Mouse (Mus musculus): ENCODE measurements around the gene Tshr. TPM values are rescaled to one million over a fixed set of nuclear protein-coding genes. Genes with fewer than 3 reads are reported as not detected.

The Tshr gene
- polyA plus RNA-seq, 2 experiments: 0.34 to 0.62 TPM

DNA sequence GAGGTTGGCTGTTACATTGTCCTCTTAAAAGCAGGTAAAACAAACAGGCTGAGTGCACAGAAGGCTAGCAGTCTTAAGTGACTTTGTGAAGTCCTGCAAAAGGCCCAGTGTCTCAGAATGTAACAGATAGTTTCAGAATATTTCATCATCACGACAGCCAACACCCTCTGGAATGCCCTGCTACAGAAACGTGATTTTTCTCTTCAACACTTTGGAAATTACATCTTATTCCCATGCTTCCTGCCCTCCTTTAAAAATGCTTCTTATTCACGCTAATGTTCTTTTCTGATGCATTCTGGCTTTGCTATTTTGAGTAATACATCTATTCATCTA lies 111.8 kb downstream of the Tshr start:
- WGBS: 44% methylated on average over 3 of the region's 3 CpGs
- no peak for ATAC-seq (ENCODE audit: low FRiP score, low read depth)
- DNase-seq (ENCODE audit: low spot score): no peak
- TF ChIP-seq POLR2A (IDR thresholded peaks at IDR 0.05; ENCODE audit: borderline replicate concordance, extremely low read depth, insufficient read depth, insufficient read length): no peak
- Histone ChIP-seq H3K9me3 (ENCODE audit: control insufficient read depth, low read length) (no peaks in the 10 kb centered on the region), H3K9ac (ENCODE audit: low read depth, low read length, severe bottlenecking) (no peak overlapping the region), H3K27me3 (ENCODE audit: control insufficient read depth, insufficient read depth, low read length) (no peaks in the 10 kb centered on the region), H3K4me2 (replicated peaks; ENCODE audit: low read depth, low read length, severe bottlenecking) (no peak overlapping the region), H3K4me3 (replicated peaks; ENCODE audit: low read length) (no peak overlapping the region), H3K4me1 (ENCODE audit: control insufficient read depth, insufficient read depth, low read length) (peaks cover 6% of the 10 kb centered on the region; the same call in 1 of the 2 replicates), H3K36me3 (ENCODE audit: control insufficient read depth, insufficient read depth, low read length) (no peaks in the 10 kb centered on the region), H3K27ac (replicated peaks; ENCODE audit: low read depth, low read length) (no peak overlapping the region)

DNA sequence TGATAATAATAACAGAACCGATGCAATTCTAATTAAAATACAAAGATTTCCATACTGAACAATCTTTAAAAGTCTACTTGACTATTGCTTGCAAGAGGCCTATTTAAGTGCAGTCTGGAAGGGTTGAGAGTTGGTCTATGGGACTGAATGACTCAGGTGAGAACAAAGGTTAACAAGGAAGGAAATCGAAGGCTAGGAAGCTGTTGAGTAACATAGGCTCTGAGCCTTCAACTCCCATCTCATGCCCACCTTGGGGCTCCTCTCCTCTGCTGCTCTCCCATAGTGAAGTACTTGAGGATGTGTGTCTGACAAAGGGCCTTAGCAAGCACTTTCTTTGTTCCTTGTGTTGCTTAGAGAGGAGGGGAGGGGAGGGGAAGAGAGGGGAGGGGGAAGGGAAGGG lies 116.1 kb downstream of the Tshr start:
- Histone ChIP-seq H3K9me3 (ENCODE audit: control insufficient read depth, low read length) (no peaks in the 10 kb centered on the region), H3K36me3 (ENCODE audit: control insufficient read depth, insufficient read depth, low read length) (no peaks in the 10 kb centered on the region), H3K9ac (ENCODE audit: low read depth, low read length, severe bottlenecking) (no peak overlapping the region), H3K4me3 (replicated peaks; ENCODE audit: low read length) (no peak overlapping the region), H3K4me2 (replicated peaks; ENCODE audit: low read depth, low read length, severe bottlenecking) (no peak overlapping the region), H3K27ac (replicated peaks; ENCODE audit: low read depth, low read length) (no peak overlapping the region), H3K4me1 (ENCODE audit: control insufficient read depth, insufficient read depth, low read length) (peaks cover 6% of the 10 kb centered on the region; the same call in 1 of the 2 replicates), H3K27me3 (ENCODE audit: control insufficient read depth, insufficient read depth, low read length) (no peaks in the 10 kb centered on the region)
- DNase-seq (ENCODE audit: low spot score) (no peak), ATAC-seq (ENCODE audit: low FRiP score, low read depth) (no peak)
- WGBS: 88% methylated on average over 2 of the region's 2 CpGs
- no peak for TF ChIP-seq POLR2A (IDR thresholded peaks at IDR 0.05; ENCODE audit: borderline replicate concordance, extremely low read depth, insufficient read depth, insufficient read length)

DNA sequence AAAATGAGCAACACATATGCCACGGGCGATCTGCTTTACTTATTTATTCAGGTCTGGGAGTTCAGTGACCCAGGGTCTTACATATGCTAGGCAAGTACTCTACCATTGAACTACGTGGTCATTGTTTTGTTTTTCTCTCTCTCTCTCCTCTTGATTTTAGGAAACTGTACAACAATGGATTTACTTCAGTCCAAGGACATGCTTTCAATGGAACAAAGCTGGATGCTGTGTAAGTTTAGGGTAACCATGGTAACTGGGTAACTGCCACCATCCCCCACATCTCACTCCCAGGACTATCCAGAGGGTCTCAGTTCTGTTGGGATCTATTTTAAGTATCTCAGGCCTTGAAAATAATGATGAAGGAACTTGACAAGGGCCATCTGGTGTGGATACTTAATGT lies 127.4 kb downstream of the Tshr start:
- Histone ChIP-seq H3K9ac (ENCODE audit: low read depth, low read length, severe bottlenecking) (no peak overlapping the region), H3K4me2 (replicated peaks; ENCODE audit: low read depth, low read length, severe bottlenecking) (no peak overlapping the region), H3K9me3 (ENCODE audit: control insufficient read depth, low read length) (no peaks in the 10 kb centered on the region), H3K4me1 (ENCODE audit: control insufficient read depth, insufficient read depth, low read length) (no peaks in the 10 kb centered on the region), H3K27me3 (ENCODE audit: control insufficient read depth, insufficient read depth, low read length) (no peaks in the 10 kb centered on the region), H3K27ac (replicated peaks; ENCODE audit: low read depth, low read length) (no peak overlapping the region), H3K36me3 (ENCODE audit: control insufficient read depth, insufficient read depth, low read length) (no peaks in the 10 kb centered on the region), H3K4me3 (replicated peaks; ENCODE audit: low read length) (no peak overlapping the region)
- no peak for ATAC-seq (ENCODE audit: low FRiP score, low read depth)
- TF ChIP-seq POLR2A (IDR thresholded peaks at IDR 0.05; ENCODE audit: borderline replicate concordance, extremely low read depth, insufficient read depth, insufficient read length): no peak
- WGBS: 84% methylated on average over 3 of the region's 3 CpGs
- no peak for DNase-seq (ENCODE audit: low spot score)

DNA sequence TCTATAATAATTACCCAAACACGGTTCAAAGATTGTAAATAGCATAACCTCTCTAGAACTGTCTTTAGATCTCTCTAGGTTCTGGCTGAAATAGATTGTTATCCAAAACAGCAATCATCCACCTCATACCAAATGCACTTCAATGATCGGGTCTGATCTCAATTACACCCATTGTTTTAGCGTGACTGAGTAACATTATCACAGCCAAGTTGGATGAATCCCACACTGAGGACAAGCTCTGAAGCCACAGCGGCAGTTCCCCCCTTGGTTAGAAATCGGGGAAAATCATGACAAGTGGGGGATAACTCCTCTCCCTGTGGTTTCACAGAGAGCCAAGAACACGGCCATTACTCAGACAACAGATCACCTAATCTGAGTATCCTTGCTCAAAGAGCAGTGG lies 129.6 kb downstream of the Tshr start:
- no peaks in the 10 kb centered on the region for H3K27me3 ChIP-seq (ENCODE audit: control insufficient read depth, insufficient read depth, low read length)
- H3K4me2 ChIP-seq (replicated peaks; ENCODE audit: low read depth, low read length, severe bottlenecking): no peak overlapping the region
- no peak overlapping the region for H3K9ac ChIP-seq (ENCODE audit: low read depth, low read length, severe bottlenecking)
- no peak for TF ChIP-seq POLR2A (IDR thresholded peaks at IDR 0.05; ENCODE audit: borderline replicate concordance, extremely low read depth, insufficient read depth, insufficient read length)
- no peaks in the 10 kb centered on the region for H3K9me3 ChIP-seq (ENCODE audit: control insufficient read depth, low read length)
- ATAC-seq (ENCODE audit: low FRiP score, low read depth) (no peak), DNase-seq (ENCODE audit: low spot score) (no peak)
- H3K4me3 ChIP-seq (replicated peaks; ENCODE audit: low read length): no peak overlapping the region
- WGBS: 76% methylated on average over 6 of the region's 6 CpGs
- peaks cover 2% of the 10 kb centered on the region; the same call in 1 of the 2 replicates for H3K4me1 ChIP-seq (ENCODE audit: control insufficient read depth, insufficient read depth, low read length)
- no peak overlapping the region for H3K27ac ChIP-seq (replicated peaks; ENCODE audit: low read depth, low read length)
- H3K36me3 ChIP-seq (ENCODE audit: control insufficient read depth, insufficient read depth, low read length): no peaks in the 10 kb centered on the region

DNA sequence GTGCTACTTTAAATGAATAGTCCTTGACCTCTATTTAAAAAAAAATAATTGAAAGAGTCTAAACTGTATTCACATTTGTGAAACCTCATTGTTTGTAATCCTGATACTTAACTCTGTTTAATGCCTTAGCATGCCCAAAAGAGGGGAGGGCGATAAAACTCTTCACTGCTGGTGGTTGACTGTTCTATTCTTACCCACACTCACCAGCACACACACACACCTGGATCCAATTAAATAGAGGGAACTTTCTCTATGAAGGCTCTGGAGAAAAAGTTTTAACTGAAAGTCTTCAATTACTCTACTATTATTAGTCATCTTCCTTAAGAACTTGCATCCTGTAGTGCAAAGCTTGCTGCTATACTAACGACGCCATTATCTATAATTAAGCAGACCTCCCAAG lies 133.4 kb downstream of the Tshr start:
- H3K9ac ChIP-seq (ENCODE audit: low read depth, low read length, severe bottlenecking): no peak overlapping the region
- 15% methylated on average over 3 of the region's 3 CpGs for WGBS
- no peak overlapping the region for H3K4me3 ChIP-seq (replicated peaks; ENCODE audit: low read length)
- no peak for ATAC-seq (ENCODE audit: low FRiP score, low read depth)
- no peak for DNase-seq (ENCODE audit: low spot score)
- no peaks in the 10 kb centered on the region for H3K36me3 ChIP-seq (ENCODE audit: control insufficient read depth, insufficient read depth, low read length)
- H3K4me1 ChIP-seq (ENCODE audit: control insufficient read depth, insufficient read depth, low read length): peaks cover 2% of the 10 kb centered on the region; the same call in 1 of the 2 replicates
- no peak overlapping the region for H3K27ac ChIP-seq (replicated peaks; ENCODE audit: low read depth, low read length)
- H3K9me3 ChIP-seq (ENCODE audit: control insufficient read depth, low read length): no peaks in the 10 kb centered on the region
- H3K4me2 ChIP-seq (replicated peaks; ENCODE audit: low read depth, low read length, severe bottlenecking): no peak overlapping the region
- TF ChIP-seq POLR2A (IDR thresholded peaks at IDR 0.05; ENCODE audit: borderline replicate concordance, extremely low read depth, insufficient read depth, insufficient read length): no peak
- no peaks in the 10 kb centered on the region for H3K27me3 ChIP-seq (ENCODE audit: control insufficient read depth, insufficient read depth, low read length)

DNA sequence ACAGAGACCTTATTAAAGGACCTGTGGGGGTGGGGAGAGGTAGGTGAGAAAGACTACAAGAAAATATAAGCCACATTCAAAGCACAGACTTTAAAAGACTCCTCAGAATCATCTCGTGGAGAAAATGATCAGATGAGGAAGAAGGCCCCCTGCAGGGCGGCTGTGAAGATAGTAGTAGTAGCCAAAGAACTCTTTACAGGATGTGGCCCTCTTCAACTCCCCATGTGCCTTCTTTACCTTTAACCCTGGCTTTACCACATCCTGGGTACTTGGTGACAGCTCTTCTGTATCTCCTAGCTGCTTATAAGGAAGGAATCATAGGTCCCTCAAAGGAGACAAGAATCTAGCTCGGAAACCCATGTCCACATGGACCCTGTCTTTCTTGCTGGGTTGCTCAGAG lies 139.3 kb downstream of the Tshr start:
- no peak for ATAC-seq (ENCODE audit: low FRiP score, low read depth)
- Histone ChIP-seq H3K4me3 (replicated peaks; ENCODE audit: low read length) (no peak overlapping the region), H3K4me1 (ENCODE audit: control insufficient read depth, insufficient read depth, low read length) (no peaks in the 10 kb centered on the region), H3K9ac (ENCODE audit: low read depth, low read length, severe bottlenecking) (no peak overlapping the region), H3K4me2 (replicated peaks; ENCODE audit: low read depth, low read length, severe bottlenecking) (no peak overlapping the region), H3K27me3 (ENCODE audit: control insufficient read depth, insufficient read depth, low read length) (no peaks in the 10 kb centered on the region), H3K36me3 (ENCODE audit: control insufficient read depth, insufficient read depth, low read length) (no peaks in the 10 kb centered on the region), H3K27ac (replicated peaks; ENCODE audit: low read depth, low read length) (no peak overlapping the region), H3K9me3 (ENCODE audit: control insufficient read depth, low read length) (no peaks in the 10 kb centered on the region)
- TF ChIP-seq POLR2A (IDR thresholded peaks at IDR 0.05; ENCODE audit: borderline replicate concordance, extremely low read depth, insufficient read depth, insufficient read length): no peak
- no peak for DNase-seq (ENCODE audit: low spot score)
- 66% methylated on average over 3 of the region's 3 CpGs for WGBS

Measured in limb, embryonic 14.5 days (tissue).